Mouse (Mus musculus) testis, postnatal 10 days (tissue): ENCODE data around the gene Slc44a4.
"Not testable (repeated sequence)": the region's sequence is repeated elsewhere in the genome, so short reads cannot be mapped to it uniquely, and the experiment has no call there.

Experiments
- DNase-seq: peaks from one replicate; pipeline ENCODE4 v3.0.0; 2021; ENCODE audit warnings: low spot score

Slc44a4 gene

GRCm38 (mm10) chr17:34943128-34943815 is 29.0 kb downstream of the Slc44a4 start:
- DNase-seq, result no peak

- no peak for DNase-seq
Measured at GRCm38 (mm10) chr17:34944362-34944761, 30.1 kb downstream of the Slc44a4 start.

- no peak for DNase-seq
Measured at GRCm38 (mm10) chr17:34946486-34947140, 32.3 kb downstream of the Slc44a4 start.

GRCm38 (mm10) chr17:34947606-34948005 is 33.3 kb downstream of the Slc44a4 start:
- no peak for DNase-seq

GRCm38 (mm10) chr17:34948721-34949552 is 34.7 kb downstream of the Slc44a4 start:
- not testable (repeated sequence) for DNase-seq

- DNase-seq, result no peak
Measured at GRCm38 (mm10) chr17:34949553-34949969, 35.3 kb downstream of the Slc44a4 start.

GRCm38 (mm10) chr17:34950514-34951455 is 36.5 kb downstream of the Slc44a4 start:
- no peak for DNase-seq

- no peak for DNase-seq
Measured at GRCm38 (mm10) chr17:34951636-34952377, 37.5 kb downstream of the Slc44a4 start.

- DNase-seq, result peak; percentile 90
Measured at GRCm38 (mm10) chr17:34952378-34953040, 38.2 kb downstream of the Slc44a4 start.

GRCm38 (mm10) chr17:34953258-34953657 is 39.0 kb downstream of the Slc44a4 start:
- DNase-seq, result no peak

GRCm38 (mm10) chr17:34953904-34954303 is 39.6 kb downstream of the Slc44a4 start:
- DNase-seq, result no peak

GRCm38 (mm10) chr17:34954831-34955230 is 40.6 kb downstream of the Slc44a4 start:
- DNase-seq, result no peak

- no peak for DNase-seq
Measured at GRCm38 (mm10) chr17:34955884-34956283, 41.6 kb downstream of the Slc44a4 start.

GRCm38 (mm10) chr17:34956340-34956739 is 42.1 kb downstream of the Slc44a4 start:
- no peak for DNase-seq

- not testable (repeated sequence) for DNase-seq
Measured at GRCm38 (mm10) chr17:34957291-34957690, 43.0 kb downstream of the Slc44a4 start.

GRCm38 (mm10) chr17:34957966-34958365 is 43.7 kb downstream of the Slc44a4 start:
- DNase-seq, result not testable (repeated sequence)

GRCm38 (mm10) chr17:34958734-34959129 is 44.5 kb downstream of the Slc44a4 start:
- DNase-seq, result not testable (repeated sequence)

- DNase-seq, result peak; percentile 80
Measured at GRCm38 (mm10) chr17:34959130-34959778, 45.0 kb downstream of the Slc44a4 start, which contains the start of gene Hspa1b. Hspa1b (minus strand) TSS chr17:34959238.

GRCm38 (mm10) chr17:34959881-34960515 is 45.7 kb downstream of the Slc44a4 start:
- no peak for DNase-seq
